Mouse (Mus musculus) liver, embryonic 12.5 days (tissue): ENCODE measurements at regions not wholly inside any gene's neighbourhood (a gene's known extent, or its start where the extent isn't known, plus 50 kb on each side); places are given as distances from the start of the nearest gene placed in this dataset.
A peak's percentile ranks its signal among the peaks of the same experiment; 100 is the strongest.

ENCODE experiments used
- ATAC-seq: fragments of 200-750 bp; cut with Nextera tagmentation; 2 replicates; pipeline ENCODE4 v1.8.0; 2017; ENCODE audit warnings: moderate number of reproducible peaks, mild to moderate bottlenecking, moderate library complexity
- H3K27ac ChIP-seq: fragments of 300-500 bp; sonication (generic); 2 replicates; pipeline ENCODE4 v1.5.1; 2016; ENCODE audit warnings: mild to moderate bottlenecking
- H3K27me3 ChIP-seq: fragments of 300-500 bp; sonication (generic); replicated peaks from 2 replicates; pipeline ENCODE4 v1.6.1; 2016; ENCODE audit warnings: mild to moderate bottlenecking, moderate library complexity
- H3K36me3 ChIP-seq: fragments of 300-500 bp; sonication (generic); 2 replicates; pipeline ENCODE4 v1.6.1; 2016; ENCODE audit warnings: mild to moderate bottlenecking, moderate library complexity
- H3K4me1 ChIP-seq: fragments of 300-500 bp; sonication (generic); 2 replicates; pipeline ENCODE4 v1.6.1; 2016
- H3K4me2 ChIP-seq: fragments of 300-500 bp; sonication (generic); 2 replicates; pipeline ENCODE4 v1.6.1; 2016; ENCODE audit warnings: mild to moderate bottlenecking, moderate library complexity
- H3K4me3 ChIP-seq: fragments of 300-500 bp; sonication (generic); 2 replicates; pipeline ENCODE4 v1.5.1; 2016; ENCODE audit warnings: mild to moderate bottlenecking, moderate library complexity
- H3K9ac ChIP-seq: fragments of 300-500 bp; sonication (generic); 2 replicates; pipeline ENCODE4 v1.6.1; 2016; ENCODE audit warnings: mild to moderate bottlenecking, moderate library complexity
- H3K9me3 ChIP-seq: fragments of 300-500 bp; sonication (generic); replicated peaks from 2 replicates; pipeline ENCODE4 v1.6.1; 2016; ENCODE audit warnings: mild to moderate bottlenecking, moderate library complexity
- WGBS: fragments of 180-500 bp; shearing (Covaris S2); methylation state at CpG from one replicate; pipeline ENCODE4 v1.1.7; 2016; ENCODE audit not compliant: insufficient replicate concordance; 5-methylcytosine and 5-hydroxymethylcytosine counted together

DNA sequence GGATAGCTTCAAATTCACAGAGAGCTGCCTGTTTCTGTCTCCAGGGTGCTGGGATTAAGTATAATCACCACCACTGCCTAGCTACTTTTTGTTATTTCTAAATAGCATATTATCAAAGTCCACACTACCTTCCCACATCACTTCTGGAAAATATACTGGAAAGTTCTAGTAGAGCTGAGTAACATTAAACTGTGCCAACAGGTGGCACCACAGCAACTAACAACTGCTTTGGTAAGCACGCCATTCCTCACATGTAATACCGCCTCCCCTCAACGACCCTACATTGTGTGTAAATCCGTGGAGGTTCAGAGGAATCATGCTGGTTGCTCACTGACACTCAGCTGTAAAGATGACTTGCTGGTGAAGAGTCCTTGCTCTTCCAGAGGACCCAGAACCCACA lies 259.1 kb downstream of the Mex3b start:
- Histone ChIP-seq H3K4me2 (no peak overlapping the region), H3K36me3 (no peaks in the 10 kb centered on the region), H3K9ac (no peak overlapping the region), H3K27me3 (no peaks in the 10 kb centered on the region), H3K9me3 (no peaks in the 10 kb centered on the region), H3K4me3 (no peak overlapping the region), H3K4me1 (no peaks in the 10 kb centered on the region), H3K27ac (no peak overlapping the region)
- 67% methylated on average over 4 of the region's 4 CpGs for WGBS
- no peak for ATAC-seq

DNA sequence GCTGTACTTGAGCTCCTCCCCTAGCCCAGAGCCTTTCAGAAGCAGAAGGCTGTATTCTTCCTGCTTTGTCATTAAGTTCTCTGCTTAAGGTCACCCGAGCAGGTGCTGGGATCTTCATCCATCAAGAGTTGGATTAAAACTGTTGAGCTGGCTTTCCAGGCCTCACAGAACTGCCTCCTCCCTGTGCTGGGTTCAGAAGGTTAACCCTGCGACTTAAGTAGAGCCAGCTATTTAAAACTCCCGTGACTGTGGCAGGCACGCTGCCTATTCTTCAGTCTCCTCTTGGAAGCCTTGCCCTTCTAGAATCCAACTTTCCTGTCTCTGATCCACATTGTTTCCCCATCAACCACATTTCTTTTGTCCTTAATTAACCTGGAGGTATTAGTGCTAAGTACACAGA lies 273.1 kb downstream of the Mex3b start:
- Histone ChIP-seq H3K4me3 (no peak overlapping the region), H3K4me1 (no peaks in the 10 kb centered on the region), H3K27ac (no peak overlapping the region), H3K9me3 (no peaks in the 10 kb centered on the region), H3K9ac (no peak overlapping the region), H3K36me3 (no peaks in the 10 kb centered on the region), H3K4me2 (no peak overlapping the region), H3K27me3 (no peaks in the 10 kb centered on the region)
- 51% methylated on average over 4 of the region's 4 CpGs for WGBS
- ATAC-seq = no peak

DNA sequence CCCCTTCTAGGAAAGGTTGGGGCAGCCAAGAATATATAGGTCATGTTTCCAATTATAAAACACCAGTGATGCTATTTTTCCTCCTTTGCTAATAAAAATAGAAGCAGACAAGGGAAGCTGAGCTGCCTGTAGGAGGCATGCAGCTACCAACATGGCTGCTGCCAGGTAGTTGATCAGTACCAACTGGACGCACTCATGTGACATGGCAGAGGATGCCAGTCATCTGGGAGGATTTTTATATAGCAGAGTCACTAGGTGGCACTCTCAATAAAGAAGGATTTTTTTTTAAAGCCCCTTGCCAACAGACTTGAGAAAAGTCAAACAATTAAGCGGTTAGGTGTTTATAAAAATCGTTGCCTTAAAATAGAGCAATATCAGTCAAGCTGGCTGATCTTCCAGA lies 273.5 kb downstream of the Mex3b start:
- 75% methylated on average over 3 of the region's 3 CpGs for WGBS
- Histone ChIP-seq H3K27ac (no peak overlapping the region), H3K9ac (no peak overlapping the region), H3K27me3 (no peaks in the 10 kb centered on the region), H3K4me1 (no peaks in the 10 kb centered on the region), H3K4me2 (no peak overlapping the region), H3K4me3 (no peak overlapping the region), H3K36me3 (no peaks in the 10 kb centered on the region), H3K9me3 (no peaks in the 10 kb centered on the region)
- no peak for ATAC-seq

DNA sequence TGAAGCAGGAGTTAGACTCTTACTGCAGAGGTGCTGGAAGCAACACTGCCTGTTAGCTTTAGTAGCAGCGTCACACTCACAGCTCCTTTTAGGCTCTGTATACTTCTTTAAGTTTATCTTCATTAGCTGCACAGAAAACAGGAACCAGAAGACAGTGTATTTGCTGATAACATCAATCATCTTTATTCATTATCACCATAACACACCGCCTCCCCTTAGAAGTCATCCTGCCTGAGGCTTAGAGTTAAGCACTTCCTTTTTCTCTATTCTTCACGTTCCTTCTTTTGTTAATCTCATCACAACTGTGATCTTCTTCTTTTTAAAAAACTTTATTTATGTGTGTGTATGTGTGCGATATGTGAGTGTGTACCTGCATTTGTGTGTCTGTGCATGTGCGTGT lies 276.9 kb downstream of the Mex3b start:
- Histone ChIP-seq H3K9ac (no peak overlapping the region), H3K9me3 (no peaks in the 10 kb centered on the region), H3K4me2 (no peak overlapping the region), H3K27ac (no peak overlapping the region), H3K4me3 (no peak overlapping the region), H3K36me3 (no peaks in the 10 kb centered on the region), H3K4me1 (no peaks in the 10 kb centered on the region), H3K27me3 (no peaks in the 10 kb centered on the region)
- no peak for ATAC-seq
- WGBS = 24% methylated on average over 5 of the region's 5 CpGs

DNA sequence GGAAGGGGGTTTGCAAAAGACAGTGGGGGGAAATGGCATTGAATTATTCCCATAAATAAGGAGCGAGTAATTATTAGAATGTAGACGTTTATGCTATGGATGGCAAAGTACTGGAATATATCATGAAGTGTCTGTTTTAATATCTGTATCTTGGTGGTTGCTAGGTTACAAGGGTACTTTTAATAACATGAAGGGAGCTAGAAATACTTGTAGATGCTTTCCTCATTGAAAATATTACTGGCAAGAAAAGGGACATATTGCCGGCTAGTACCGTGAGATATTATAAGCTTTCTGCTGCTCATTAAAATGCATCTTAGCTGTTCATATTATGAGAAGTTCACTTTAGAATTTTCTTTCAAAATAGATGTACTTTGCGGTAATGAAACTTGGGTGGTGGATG lies 278.4 kb downstream of the Mex3b start:
- no peak for ATAC-seq
- Histone ChIP-seq H3K4me2 (no peak overlapping the region), H3K4me3 (no peak overlapping the region), H3K9me3 (no peaks in the 10 kb centered on the region), H3K9ac (no peak overlapping the region), H3K36me3 (no peaks in the 10 kb centered on the region), H3K27me3 (no peaks in the 10 kb centered on the region), H3K4me1 (no peaks in the 10 kb centered on the region), H3K27ac (no peak overlapping the region)
- WGBS = 81% methylated on average over 5 of the region's 5 CpGs

DNA sequence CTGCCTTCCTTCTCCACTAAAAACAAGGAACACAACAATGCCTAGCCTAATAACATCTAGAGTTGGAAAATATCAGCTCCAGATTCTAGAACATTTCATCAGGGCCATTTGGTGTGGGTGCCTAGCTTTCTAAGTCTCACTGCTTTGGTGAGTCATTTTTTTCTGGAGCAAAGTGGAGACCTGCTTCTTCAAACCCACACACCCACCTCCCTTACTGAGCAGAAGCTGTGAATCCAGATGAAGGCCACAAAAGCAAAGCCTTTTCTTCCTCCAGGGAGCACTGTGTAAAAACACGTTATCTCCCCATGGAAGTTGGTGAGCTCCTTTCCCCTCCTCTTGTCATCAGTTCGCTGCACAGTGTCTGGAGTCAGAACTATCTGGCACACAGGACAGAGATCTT lies 294.1 kb downstream of the Mex3b start:
- H3K9me3 ChIP-seq = no peaks in the 10 kb centered on the region
- no peak overlapping the region for H3K4me2 ChIP-seq
- no peak for ATAC-seq
- no peak overlapping the region for H3K9ac ChIP-seq
- no peaks in the 10 kb centered on the region for H3K36me3 ChIP-seq
- WGBS = 54% methylated on average over 2 of the region's 2 CpGs
- H3K4me3 ChIP-seq = no peak overlapping the region
- H3K4me1 ChIP-seq = no peaks in the 10 kb centered on the region
- H3K27ac ChIP-seq = no peak overlapping the region
- no peaks in the 10 kb centered on the region for H3K27me3 ChIP-seq

DNA sequence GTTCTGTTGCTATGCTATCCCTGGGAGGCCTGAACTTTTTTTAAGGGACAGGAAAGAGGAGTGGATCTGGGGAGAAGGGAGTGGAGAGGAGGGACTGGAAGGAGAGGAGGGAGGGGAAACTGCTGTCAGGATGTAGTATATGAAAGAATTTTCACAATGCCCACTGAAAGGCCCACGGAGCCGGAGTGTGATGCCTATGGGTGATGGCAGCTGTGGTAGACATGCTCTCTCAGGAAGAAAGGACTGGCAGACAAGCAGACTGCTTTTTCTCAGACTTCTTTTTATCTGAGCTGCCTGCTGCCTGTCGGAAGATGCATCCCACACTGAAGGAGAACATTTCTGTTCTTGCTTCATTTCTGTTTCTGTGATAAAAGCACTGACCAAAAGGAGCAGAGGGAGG lies 295.7 kb downstream of the Mex3b start:
- WGBS = 43% methylated on average over 3 of the region's 3 CpGs
- no peak for ATAC-seq
- H3K27ac ChIP-seq = no peak overlapping the region

DNA sequence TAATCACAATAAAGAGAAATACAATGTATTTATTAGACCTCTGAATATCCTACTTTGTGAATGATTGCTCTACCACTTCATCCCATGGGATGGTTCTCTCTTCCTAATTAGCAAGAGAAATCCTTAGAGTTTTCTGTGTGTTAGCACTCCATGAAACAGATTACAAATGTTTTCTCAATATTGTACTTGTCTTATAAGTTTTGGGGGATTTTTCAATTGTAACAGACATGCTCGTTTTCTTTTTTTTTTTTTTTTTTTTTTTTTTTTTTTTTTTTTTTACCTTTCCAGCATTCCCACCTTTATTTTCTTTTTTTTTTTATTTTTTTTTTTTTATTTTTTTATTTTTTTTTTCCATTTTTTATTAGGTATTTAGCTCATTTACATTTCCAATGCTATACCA lies 312.3 kb downstream of the Mex3b start:
- Histone ChIP-seq H3K4me1 (no peaks in the 10 kb centered on the region), H3K4me2 (no peak overlapping the region), H3K9me3 (no peaks in the 10 kb centered on the region), H3K36me3 (no peaks in the 10 kb centered on the region), H3K4me3 (no peak overlapping the region), H3K9ac (no peak overlapping the region), H3K27ac (no peak overlapping the region), H3K27me3 (no peaks in the 10 kb centered on the region)
- no peak for ATAC-seq
- WGBS = 64% methylated on average over 1 of the region's 1 CpGs

More for the DNA sequence above, 295.7 kb downstream of the Mex3b start:
- H3K4me2 ChIP-seq = no peak overlapping the region
- H3K9me3 ChIP-seq = no peaks in the 10 kb centered on the region
- no peak overlapping the region for H3K9ac ChIP-seq
- H3K4me1 ChIP-seq = no peaks in the 10 kb centered on the region
- H3K36me3 ChIP-seq = no peaks in the 10 kb centered on the region
- H3K27me3 ChIP-seq = no peaks in the 10 kb centered on the region
- no peak overlapping the region for H3K4me3 ChIP-seq

DNA sequence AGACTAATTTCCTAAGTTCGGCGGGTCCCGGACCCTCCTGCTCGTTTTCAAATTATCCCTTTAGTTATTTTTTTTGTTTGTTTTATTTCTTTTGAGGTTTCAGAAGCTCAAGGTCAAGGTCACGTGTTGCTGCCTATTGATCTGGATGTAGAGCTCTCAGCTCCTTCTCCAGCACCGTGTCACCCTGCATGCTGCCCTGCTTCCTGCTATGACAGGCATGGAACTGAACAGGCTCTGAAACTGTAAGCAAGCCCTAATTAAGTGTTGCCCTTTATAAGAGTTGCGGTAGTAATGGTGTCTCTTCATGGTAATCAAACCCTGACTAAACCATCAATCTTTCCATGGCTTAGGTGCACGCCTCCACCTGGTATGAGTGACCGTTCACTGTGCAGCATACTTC lies 319.2 kb downstream of the Mex3b start:
- Histone ChIP-seq H3K27me3 (no peaks in the 10 kb centered on the region), H3K9ac (no peak overlapping the region), H3K36me3 (no peaks in the 10 kb centered on the region), H3K4me2 (no peak overlapping the region), H3K27ac (no peak overlapping the region), H3K4me3 (no peak overlapping the region), H3K9me3 (no peaks in the 10 kb centered on the region), H3K4me1 (no peaks in the 10 kb centered on the region)
- no peak for ATAC-seq
- 80% methylated on average over 9 of the region's 9 CpGs for WGBS

DNA sequence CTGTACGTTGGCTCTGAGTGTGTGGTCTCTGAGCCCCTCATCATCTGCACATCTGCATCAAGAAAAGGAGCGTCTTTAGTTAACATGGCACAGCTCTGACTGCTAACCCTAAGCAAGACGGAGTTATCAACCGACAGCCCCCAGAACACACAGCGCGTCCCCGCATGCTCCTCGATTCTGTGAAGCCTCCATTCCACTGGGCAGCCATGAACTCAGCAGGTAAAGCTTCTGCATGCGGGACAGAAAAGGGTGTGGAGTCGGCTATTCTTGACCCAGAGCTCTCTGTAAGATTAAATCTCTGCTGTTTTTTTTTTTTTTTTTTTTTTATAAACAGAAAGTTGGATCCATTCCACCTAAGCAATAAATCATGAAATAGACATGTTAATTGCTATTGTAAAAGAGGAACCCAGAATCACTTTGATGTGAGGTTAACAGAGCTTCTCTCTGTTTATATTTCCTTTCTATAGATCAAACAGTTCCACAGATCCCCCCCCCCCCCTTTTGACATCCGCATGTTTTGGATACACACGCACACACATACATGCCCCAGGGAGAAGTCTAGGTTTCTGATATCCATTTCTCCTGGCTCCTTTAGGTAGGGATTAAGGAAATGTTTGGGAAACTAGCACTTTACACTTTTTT lies 328.9 kb downstream of the Mex3b start:
- 72% methylated on average over 12 of the region's 12 CpGs for WGBS
- Histone ChIP-seq H3K9ac (no peak overlapping the region), H3K27me3 (no peaks in the 10 kb centered on the region), H3K36me3 (no peaks in the 10 kb centered on the region), H3K4me3 (no peak overlapping the region), H3K27ac (no peak overlapping the region), H3K9me3 (no peaks in the 10 kb centered on the region), H3K4me2 (no peak overlapping the region), H3K4me1 (no peaks in the 10 kb centered on the region)
- no peak for ATAC-seq

DNA sequence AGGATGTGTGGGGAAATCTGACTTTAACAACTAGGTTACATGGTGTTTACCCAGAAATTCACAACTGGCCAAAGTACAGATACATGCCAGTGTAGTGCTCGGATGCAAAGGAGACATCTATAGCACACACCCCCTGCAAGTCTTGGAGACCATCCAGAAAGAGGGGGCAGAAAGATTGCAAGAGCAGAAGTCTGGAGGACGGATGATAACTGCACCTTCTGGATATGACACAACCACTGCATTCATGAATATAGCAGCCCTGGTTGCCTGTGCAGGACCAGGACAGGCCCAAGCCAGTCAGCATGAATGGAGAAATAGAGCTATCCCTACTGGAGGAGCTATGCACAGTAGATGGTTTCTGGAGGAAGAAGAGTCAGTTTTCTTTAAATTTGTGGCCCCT lies 330.4 kb downstream of the Mex3b start:
- no peak overlapping the region for H3K27ac ChIP-seq
- H3K4me3 ChIP-seq = no peak overlapping the region
- H3K4me2 ChIP-seq = no peak overlapping the region
- ATAC-seq = no peak
- H3K9ac ChIP-seq = no peak overlapping the region
- H3K36me3 ChIP-seq = no peaks in the 10 kb centered on the region
- no peaks in the 10 kb centered on the region for H3K4me1 ChIP-seq
- 48% methylated on average over 2 of the region's 2 CpGs for WGBS
- no peaks in the 10 kb centered on the region for H3K9me3 ChIP-seq
- no peaks in the 10 kb centered on the region for H3K27me3 ChIP-seq

DNA sequence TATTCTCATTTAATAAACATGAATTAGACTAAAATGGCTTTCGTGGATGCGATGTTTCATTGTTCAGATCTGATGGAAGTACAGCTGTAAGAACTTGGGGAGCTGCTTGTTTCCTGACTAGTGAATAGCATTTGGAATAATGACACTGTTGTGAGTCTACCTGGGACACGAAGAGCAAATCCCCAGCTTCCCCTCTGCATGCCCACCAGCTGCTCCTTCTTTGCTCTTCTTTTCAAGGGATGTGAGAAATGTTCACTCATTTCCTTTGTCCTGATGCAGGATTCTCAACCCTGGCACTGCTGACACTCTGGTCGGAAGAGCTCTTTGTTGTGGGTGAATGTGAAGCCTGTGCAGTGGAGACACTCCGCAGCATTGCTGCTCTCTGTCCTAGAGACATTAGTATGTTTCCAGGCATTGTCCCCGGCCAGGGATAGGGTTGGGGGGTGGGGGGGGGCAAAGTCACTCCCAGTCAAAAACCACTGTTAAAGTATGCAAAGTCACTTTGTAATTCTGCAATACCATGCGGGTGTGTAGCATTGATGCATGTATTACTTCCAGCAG lies 334.1 kb downstream of the Mex3b start:
- Histone ChIP-seq H3K4me2 (0 out of 2 replicates have a peak overlapping the region, but pooled peaks have one; percentile 15), H3K9ac (no peak overlapping the region), H3K9me3 (no peaks in the 10 kb centered on the region), H3K27me3 (no peaks in the 10 kb centered on the region; the same call in 1 of the 2 replicates), H3K36me3 (no peaks in the 10 kb centered on the region), H3K27ac (no peak overlapping the region), H3K4me3 (no peak overlapping the region), H3K4me1 (no peaks in the 10 kb centered on the region)
- ATAC-seq = no peak
- WGBS = 60% methylated on average over 7 of the region's 7 CpGs
